Mouse (Mus musculus) liver, adult (tissue): Measurements from ENCODE around the gene Pex19.
A peak's percentile ranks its signal among the peaks of the same experiment; 100 is the strongest.

ENCODE experiments used
- GATA4 ChIP-seq: IDR thresholded peaks from 2 replicates; pipeline ENCODE4 v1.6.1; 2014; ENCODE audit warnings: mild to moderate bottlenecking, low read length; ENCODE audit not compliant: insufficient replicate concordance

Gene Pex19

GRCm38 (mm10) chr1:172126376-172127347, at the start of gene Pex19:
Gene Pex19 (plus strand): TSS chr1:172126755.
- no peak for TF ChIP-seq GATA4

GRCm38 (mm10) chr1:172077981-172078380, 48.6 kb upstream of the Pex19 start:
- TF ChIP-seq GATA4, result peak; percentile 62; the same call in 1 of the 2 replicates

DNA sequence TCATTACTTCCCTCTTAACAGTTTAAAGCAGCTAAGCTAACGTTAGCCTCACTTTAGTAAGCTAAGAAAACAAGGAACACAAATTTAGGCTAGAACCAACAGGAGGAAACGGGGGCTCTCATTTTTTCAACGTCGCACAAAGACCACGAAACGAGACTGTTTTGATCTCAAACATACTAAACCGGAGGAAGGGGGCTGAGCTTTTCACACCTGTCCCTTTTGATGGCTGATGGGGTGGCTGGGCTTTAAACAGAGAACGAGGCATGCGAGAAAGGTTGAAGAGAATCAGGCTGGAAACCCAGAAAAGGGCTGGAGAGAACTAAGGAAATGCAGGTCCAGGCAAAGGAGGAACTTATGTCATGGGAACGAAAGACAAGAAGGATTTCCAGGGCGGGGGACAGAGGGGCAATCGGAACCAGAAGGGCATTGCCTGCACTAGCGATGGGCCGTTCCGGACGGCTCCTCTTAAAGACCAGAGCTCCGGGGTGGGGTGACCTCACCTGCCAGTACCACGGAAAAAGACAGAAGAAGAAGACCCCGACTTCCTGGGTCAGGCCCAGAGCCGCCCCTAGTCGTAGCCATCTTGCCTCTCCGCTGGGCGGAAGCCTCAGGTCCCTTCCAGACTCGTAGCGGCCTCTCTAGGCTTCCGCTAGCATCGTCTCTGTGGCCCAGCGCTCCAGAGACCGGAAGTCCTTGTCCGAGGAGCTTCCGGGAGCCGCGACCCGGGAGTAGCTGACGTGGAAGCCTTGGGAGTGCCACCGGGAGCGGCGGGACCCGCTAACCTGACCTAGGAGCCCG, 44.3 kb upstream of the Pex19 start, which contains the start of the genes Copa and Ncstn:
Gene Copa (plus strand): TSS at position 429 of the 798 bp plus-strand sequence.
Gene Ncstn (minus strand): TSS at position 695 of the 798 bp plus-strand sequence.
- TF ChIP-seq GATA4, result peak; percentile 40; the same call in 1 of the 2 replicates

DNA sequence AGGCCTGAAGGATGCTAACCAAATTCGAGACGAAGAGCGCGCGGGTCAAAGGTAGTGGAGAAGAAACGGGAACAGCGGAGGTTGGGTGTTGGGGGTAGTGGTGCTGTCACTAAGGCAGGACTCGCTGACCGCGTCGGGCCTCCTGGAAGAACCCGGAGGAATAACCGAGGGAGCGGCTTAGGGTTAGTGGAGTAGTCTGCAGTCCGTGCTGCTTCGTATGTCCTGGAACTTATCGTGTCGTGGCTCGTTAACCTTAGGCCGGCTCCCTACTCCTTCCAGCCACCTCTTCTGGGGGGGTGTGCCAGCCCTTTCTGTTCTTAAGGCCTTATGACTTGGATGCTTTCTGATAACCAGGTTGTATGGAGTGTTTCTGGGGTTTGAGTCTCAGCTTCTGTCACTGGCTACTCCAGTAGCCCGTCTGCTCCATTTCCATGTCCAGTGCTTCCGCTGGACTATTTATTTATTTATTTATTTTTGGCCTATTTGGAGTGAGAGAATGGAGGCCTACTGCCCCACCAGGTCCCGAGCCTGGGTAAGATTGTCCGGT, 43.6 kb upstream of the Pex19 start:
- no peak for TF ChIP-seq GATA4

- no peak for TF ChIP-seq GATA4
Observed at GRCm38 (mm10) chr1:172093522-172093921, 33.0 kb upstream of the Pex19 start.

DNA sequence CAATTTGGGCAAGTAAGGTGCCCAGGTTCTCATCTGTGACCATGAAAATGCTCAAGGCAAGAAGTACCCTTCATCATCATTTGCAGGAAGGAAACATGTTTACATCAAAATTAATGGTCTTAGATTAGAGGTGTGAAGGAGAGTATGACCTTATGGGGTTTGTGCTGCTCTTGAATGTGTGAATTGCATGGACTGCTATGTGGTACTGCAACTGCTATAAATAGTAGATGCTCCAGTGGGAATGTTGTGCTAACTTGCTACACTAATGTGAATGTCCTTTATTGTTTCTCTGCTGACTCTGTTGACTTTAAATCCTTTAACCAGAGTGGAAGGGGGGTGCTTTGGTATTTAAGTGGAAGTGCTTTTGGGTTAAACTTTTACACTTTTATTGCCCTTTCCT, 32.3 kb upstream of the Pex19 start:
- no peak for TF ChIP-seq GATA4

GRCm38 (mm10) chr1:172095202-172095601, 31.4 kb upstream of the Pex19 start:
- TF ChIP-seq GATA4, result no peak

GRCm38 (mm10) chr1:172099325-172100033, 27.1 kb upstream of the Pex19 start:
- no peak; the same call in 1 of the 2 replicates for TF ChIP-seq GATA4

GRCm38 (mm10) chr1:172103619-172104018, 22.9 kb upstream of the Pex19 start:
- TF ChIP-seq GATA4, result no peak

GRCm38 (mm10) chr1:172105101-172105500, 21.5 kb upstream of the Pex19 start:
- no peak for TF ChIP-seq GATA4

- no peak for TF ChIP-seq GATA4
Observed at GRCm38 (mm10) chr1:172107777-172108477, 18.6 kb upstream of the Pex19 start.

DNA sequence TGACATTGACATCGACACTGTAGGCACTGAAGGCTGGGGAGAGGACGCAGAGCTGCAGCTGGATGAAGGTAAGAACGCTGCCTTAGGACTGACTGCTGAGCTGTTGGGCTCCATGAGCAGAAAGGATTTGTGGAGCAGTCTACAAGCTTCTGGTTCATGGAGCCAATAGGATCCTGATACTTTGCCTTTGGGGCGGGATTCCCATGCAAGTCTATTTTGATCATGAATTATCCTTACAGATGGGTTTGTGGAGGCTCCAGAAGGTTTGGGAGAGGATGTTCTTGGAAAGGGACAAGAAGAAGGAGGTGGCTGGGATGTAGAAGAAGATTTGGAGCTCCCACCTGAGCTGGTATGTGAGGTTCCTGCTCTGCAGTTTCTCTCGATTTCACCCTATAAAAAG, 9.6 kb upstream of the Pex19 start:
- TF ChIP-seq GATA4, result no peak

DNA sequence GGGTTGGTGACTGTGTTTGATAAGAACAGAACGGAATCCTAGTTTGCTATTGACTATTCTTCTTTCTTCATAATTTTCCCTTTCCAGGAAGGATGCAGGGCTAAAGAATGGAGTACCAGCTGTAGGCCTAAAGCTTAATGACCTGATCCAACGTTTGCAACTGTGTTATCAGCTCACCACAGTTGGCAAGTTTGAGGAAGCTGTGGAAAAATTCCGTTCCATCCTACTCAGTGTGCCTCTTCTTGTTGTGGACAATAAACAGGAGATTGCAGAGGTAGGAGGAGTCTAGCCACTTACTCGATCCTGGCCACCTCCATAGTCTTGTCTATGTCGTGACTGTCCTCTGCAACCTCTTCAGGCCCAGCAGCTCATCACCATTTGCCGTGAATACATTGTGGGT, 7.5 kb upstream of the Pex19 start:
- TF ChIP-seq GATA4, result no peak

- no peak for TF ChIP-seq GATA4
Observed at GRCm38 (mm10) chr1:172119720-172120119, 6.8 kb upstream of the Pex19 start.
